Mouse (Mus musculus): ENCODE measurements around the gene Calr. TPM values are rescaled to one million over a fixed set of nuclear protein-coding genes. Genes with fewer than 3 reads are reported as not detected.

Gene Calr
- polyA plus RNA-seq, 1 experiment from 2014 or later, result 1,038 TPM

DNA sequence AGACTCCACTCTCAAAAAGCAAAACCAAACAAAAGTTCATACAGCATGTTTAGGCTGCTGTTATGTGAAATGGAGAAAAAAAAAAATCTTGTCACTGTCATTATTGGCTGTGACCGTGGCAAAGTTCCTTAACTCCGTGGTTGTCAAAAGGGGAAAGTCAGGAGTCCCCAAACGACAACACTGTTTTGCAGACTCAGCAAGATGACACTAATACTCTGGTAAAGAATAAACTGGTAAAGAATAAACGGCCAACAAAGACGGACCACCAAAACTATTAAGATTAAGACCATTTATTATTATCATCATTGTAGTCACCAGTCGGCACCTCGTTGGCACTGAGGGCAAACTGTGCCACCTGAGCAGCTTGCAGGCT, 6.9 kb downstream of the Calr start:
- Histone ChIP-seq H3K36me3 (peaks cover 64% of the 10 kb centered on the region), H3K4me1 (replicated peaks) (peaks cover 23% of the 10 kb centered on the region), H3K27ac (peak overlapping the region; percentile 83), H3K27me3 (replicated peaks) (no peaks in the 10 kb centered on the region), H3K9me3 (no peaks in the 10 kb centered on the region), H3K4me3 (replicated peaks) (peak overlapping the region; percentile 74), H3K9ac (peak overlapping the region; percentile 89), H3K4me2 (replicated peaks) (peak overlapping the region; percentile 62)
- WGBS, result 2% methylated on average over 7 of the region's 7 CpGs
- no peak for ATAC-seq

DNA sequence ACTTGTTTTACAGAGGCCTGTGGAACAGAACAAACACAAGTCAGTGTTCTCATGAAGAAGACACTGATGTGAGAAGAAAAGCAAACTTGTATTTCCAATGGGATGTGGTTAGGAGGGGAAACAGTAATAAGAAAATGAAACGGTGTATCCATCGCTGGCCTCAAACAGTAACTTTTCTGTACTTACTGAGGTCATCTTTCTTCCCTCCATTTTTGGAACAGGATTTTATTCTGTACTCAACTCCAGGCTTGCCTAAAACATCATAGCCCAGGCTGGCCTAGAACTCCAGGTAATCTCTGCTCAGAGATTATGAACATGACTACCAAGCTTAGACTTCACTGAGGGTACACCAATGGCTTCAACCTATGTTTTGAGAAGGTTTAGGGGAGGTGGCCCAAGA, 7.3 kb downstream of the Calr start:
- WGBS, result 83% methylated on average over 2 of the region's 2 CpGs

DNA sequence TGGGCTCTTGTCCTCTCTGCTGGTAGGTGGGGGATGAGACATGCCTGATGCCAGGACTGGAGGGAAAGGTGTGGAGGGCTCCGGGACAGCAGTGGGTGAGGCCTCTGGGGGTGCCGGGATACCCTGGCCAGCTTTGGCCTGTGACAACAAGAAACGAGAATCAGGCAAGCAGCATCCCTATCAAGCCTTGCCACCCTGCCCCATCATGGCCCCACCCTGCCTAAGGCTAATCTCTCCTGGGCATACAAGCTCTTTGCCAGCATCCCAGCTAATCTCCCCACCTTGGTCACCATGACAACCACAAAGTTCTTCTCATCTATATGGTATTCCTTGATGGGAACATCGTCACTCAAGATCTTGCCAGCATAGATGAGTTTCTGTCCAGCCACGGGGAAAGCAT, 8.2 kb downstream of the Calr start:
- Histone ChIP-seq H3K4me1 (replicated peaks) (peaks cover 19% of the 10 kb centered on the region), H3K4me2 (replicated peaks) (no peak overlapping the region), H3K27ac (no peak overlapping the region), H3K36me3 (peaks cover 63% of the 10 kb centered on the region), H3K9ac (no peak overlapping the region), H3K9me3 (no peaks in the 10 kb centered on the region), H3K27me3 (replicated peaks) (no peaks in the 10 kb centered on the region), H3K4me3 (replicated peaks) (no peak overlapping the region)
- no peak for ATAC-seq
- WGBS, result 85% methylated on average over 5 of the region's 5 CpGs

More for the DNA sequence above, 7.3 kb downstream of the Calr start:
- Histone ChIP-seq H3K4me1 (replicated peaks) (peaks cover 23% of the 10 kb centered on the region), H3K4me3 (replicated peaks) (peak overlapping the region; percentile 74), H3K36me3 (peaks cover 64% of the 10 kb centered on the region), H3K27ac (no peak overlapping the region), H3K9ac (0 out of 2 replicates have a peak overlapping the region, but pooled peaks have one; percentile 89), H3K4me2 (replicated peaks) (peak overlapping the region; percentile 62), H3K9me3 (no peaks in the 10 kb centered on the region), H3K27me3 (replicated peaks) (no peaks in the 10 kb centered on the region)
- ATAC-seq, result no peak

DNA sequence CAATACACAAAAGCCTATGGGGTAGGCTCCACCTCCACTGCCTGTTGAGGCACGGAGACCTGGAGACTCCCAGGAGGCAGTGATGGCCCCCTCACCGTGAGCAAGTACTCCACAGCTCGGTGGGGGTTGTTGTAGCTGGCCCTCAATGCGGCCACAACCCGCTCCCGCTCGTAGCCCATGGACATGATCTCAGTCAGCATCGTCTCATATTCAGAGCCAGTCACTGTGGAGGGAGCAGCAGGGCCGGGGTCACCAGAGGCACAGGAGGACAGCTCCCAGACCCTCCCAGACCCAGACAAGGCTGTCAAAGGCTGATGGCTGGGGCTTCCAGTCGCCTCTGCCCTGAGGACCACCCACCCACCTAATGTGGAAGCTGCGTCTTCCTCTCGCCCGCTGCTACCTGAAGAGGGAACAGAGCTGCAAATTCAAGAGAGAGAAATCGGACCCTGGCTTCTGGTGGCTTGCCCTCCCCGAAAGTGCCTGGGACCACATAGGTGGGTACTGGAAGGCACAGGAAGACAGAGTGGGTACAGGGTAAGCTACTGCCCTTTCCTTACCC, 8.7 kb downstream of the Calr start:
- Histone ChIP-seq H3K27me3 (replicated peaks) (no peaks in the 10 kb centered on the region), H3K9ac (no peak overlapping the region), H3K27ac (no peak overlapping the region), H3K4me2 (replicated peaks) (no peak overlapping the region), H3K9me3 (no peaks in the 10 kb centered on the region), H3K36me3 (peaks cover 58% of the 10 kb centered on the region), H3K4me1 (replicated peaks) (peaks cover 24% of the 10 kb centered on the region), H3K4me3 (replicated peaks) (no peak overlapping the region)
- no peak for ATAC-seq
- WGBS, result 87% methylated on average over 15 of the region's 15 CpGs

DNA sequence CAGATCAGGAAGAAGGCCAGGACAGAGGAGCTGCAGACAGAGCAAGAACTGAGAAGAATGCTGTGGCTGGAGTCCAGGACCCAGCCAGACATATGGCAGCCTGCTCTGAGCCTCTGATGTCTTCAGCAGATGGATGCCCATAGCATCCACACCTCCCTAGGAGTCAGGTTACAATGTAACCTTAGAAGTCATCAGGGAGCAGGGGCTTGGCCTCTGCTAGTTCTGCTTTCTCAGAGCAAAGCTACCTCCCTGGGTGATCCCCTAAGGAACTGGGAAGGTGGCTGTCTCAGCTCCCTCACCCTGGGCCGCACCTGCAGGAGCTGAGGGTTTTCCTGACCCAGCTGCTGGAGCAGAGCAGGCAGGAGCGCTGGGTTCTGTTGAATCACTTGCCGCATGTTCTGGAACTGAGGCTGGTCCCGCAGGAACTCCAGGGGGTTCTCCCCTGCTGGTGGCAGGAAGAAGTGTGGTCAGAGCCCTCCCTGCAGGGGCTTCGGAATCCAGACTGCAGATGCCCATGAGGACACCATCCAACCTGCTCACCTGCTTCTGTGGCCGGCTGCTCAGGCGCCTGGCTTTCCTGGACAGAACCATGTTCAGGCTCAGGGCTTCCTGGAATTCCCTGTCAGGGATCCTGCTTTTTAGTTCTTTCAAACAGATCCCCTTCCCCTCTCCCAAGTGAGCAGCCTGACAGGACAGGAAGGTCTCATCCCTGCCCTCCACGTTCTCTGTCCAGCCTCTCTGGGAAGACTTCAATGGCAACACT, 9.4 kb downstream of the Calr start:
- no peak overlapping the region for H3K4me3 ChIP-seq (replicated peaks)
- H3K9ac ChIP-seq, result no peak overlapping the region
- no peak overlapping the region for H3K4me2 ChIP-seq (replicated peaks)
- H3K4me1 ChIP-seq (replicated peaks), result peaks cover 23% of the 10 kb centered on the region
- no peak overlapping the region for H3K27ac ChIP-seq
- H3K36me3 ChIP-seq, result peaks cover 51% of the 10 kb centered on the region
- no peaks in the 10 kb centered on the region for H3K9me3 ChIP-seq
- WGBS, result 58% methylated on average over 8 of the region's 8 CpGs
- no peaks in the 10 kb centered on the region for H3K27me3 ChIP-seq (replicated peaks)
- no peak for ATAC-seq

DNA sequence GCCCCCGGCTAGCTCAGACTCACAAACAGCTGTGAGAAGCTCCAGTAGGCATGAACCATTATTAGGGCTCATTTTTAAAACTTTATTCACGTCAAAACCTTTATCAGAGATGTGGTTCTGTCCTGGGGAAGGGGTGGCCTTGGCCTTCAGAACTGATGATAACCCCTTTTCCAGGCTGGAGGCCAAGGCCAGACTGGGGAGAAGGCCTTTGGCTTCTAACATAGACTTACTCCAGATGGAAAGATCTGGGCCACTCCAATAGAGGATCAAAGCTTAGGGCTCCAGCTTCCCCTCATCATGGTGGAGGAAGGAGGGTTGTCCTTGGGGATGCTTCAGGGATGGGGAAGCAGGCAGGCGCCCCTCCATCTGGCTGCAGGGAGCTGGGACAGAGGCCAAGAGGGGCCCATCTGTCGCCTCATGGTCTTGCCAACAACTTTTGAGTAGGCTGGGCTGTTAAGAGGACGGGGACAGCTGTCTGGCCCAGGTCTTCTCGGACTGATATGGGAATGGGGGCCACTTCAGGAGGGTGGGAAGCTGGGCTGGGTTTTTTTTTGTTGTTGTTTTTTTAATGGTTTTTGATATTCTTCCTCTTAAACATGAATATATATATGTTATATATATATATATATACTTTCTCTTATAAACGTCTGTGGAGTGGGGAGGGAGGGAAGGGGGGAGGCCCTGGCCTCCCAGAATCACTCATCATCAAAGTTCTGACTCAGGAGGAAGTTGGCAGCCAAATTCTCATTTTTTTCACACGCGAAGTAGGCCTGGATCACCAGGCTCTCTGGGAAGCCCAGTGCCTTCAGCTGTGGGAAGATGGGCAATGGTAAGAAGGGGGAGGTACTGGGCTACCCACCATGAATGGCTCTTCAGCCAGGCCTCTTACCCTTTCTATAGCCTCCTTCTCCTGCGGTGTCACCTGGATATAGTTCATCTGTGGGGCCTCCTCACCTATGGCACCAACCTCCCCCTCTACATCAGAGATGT, 11.6 kb downstream of the Calr start:
- Histone ChIP-seq H3K36me3 (peaks cover 44% of the 10 kb centered on the region), H3K27me3 (replicated peaks) (no peaks in the 10 kb centered on the region), H3K27ac (peak overlapping the region; percentile 44; the same call in 1 of the 2 replicates), H3K9ac (no peak overlapping the region), H3K4me3 (replicated peaks) (no peak overlapping the region), H3K4me1 (replicated peaks) (peaks cover 23% of the 10 kb centered on the region), H3K4me2 (replicated peaks) (no peak overlapping the region), H3K9me3 (no peaks in the 10 kb centered on the region)
- ATAC-seq, result no peak; the same call in 1 of the 2 replicates
- 52% methylated on average over 10 of the region's 10 CpGs for WGBS

DNA sequence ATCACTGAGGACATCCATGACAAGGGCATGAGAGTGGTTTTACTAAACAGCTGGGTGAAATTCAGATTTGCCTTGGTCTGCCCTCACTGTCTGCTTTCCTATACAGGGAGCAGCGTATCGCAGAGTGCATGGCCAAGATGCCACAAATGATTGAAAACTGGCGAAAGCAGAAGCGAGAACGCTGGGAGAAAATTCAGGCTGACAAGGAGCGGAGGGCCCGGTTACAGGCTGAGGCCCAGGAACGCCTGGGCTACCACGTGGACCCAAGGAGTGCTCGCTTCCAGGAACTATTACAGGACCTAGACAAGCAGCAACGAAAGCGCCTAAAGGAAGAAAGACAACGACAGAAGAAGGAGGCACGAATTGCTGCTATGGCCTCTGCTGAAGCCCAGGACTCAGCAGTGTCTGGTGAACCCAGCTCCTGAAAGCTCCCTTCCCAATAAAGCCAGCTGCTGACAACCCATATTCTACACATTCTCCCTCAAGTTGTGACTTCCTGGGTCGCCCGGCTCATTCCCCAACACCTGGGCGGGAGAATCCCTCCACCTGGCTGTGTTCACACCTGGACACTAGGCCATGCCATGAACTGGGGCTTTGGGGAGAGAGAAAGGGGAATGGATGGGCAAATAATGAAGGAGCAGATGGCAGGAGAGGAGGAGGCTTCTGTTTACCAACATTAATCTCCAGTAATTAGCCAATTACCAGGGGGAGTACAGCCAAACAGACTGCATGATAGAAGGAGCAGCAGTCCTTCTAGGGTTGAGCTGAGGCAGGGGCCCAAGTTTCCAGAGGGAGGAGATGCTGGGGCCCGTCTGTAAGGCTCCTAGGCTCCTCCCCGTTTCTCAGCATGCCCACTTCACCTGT, 12.5 kb downstream of the Calr start:
- 85% methylated on average over 19 of the region's 19 CpGs for WGBS
- Histone ChIP-seq H3K9me3 (no peaks in the 10 kb centered on the region), H3K4me2 (replicated peaks) (no peak overlapping the region), H3K4me3 (replicated peaks) (no peak overlapping the region), H3K27me3 (replicated peaks) (no peaks in the 10 kb centered on the region), H3K4me1 (replicated peaks) (peaks cover 21% of the 10 kb centered on the region), H3K36me3 (peaks cover 44% of the 10 kb centered on the region), H3K27ac (0 out of 2 replicates have a peak overlapping the region, but pooled peaks have one; percentile 44), H3K9ac (peak overlapping the region; percentile 8; the same call in 1 of the 2 replicates)
- no peak for ATAC-seq

DNA sequence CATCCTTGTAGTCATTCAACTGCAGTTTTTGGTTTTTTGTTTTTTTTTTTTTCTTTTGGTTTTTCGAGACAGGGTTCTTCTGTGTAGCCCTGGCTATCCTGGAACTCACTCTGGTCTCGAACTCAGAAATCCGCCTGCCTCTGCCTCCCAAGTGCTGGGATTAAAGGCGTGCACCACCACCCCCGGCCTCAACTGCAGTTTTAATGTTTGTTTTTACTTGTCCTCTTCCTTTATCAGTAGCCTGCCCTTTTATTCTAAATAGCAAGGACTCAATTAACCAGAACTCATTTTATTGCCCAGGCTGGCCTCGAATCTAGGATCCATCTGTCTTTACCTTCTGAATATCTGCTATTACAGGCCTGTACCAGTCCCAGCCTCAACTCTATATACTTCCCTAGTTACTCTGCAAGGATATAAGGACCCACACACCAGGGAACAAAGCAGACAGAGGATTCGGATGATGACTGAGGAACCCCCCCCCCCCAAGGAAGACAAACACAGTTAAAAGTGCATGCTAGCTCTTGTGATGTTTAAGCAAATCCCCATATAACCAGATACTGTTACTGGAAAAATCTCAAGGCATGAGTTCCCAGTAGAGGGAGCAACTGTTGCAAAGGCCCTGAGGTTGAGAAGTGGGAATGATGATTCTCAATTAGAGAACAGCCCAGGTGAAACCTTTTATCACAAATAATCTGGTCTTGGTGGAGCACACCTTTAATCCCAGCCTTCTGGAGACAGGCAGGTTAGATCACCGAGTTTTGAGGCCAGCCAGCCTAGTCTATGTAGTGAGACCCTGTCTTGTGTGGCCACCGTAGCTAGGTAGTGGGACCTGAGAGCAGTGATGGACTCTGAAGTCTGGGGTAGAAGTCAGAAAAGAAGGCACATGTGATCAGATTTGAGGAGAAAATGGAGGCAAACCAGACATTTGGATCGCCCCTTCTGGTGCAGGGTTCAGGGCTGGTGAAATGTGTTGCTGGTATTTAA, 13.7 kb downstream of the Calr start:
- Histone ChIP-seq H3K27me3 (replicated peaks) (no peaks in the 10 kb centered on the region), H3K4me3 (replicated peaks) (peak overlapping the region; percentile 94), H3K36me3 (peaks cover 39% of the 10 kb centered on the region), H3K27ac (peak overlapping the region; percentile 91), H3K9me3 (no peaks in the 10 kb centered on the region), H3K9ac (peak overlapping the region; percentile 99), H3K4me1 (replicated peaks) (peaks cover 21% of the 10 kb centered on the region), H3K4me2 (replicated peaks) (peak overlapping the region; percentile 55)
- no peak for ATAC-seq
- 52% methylated on average over 10 of the region's 10 CpGs for WGBS

DNA sequence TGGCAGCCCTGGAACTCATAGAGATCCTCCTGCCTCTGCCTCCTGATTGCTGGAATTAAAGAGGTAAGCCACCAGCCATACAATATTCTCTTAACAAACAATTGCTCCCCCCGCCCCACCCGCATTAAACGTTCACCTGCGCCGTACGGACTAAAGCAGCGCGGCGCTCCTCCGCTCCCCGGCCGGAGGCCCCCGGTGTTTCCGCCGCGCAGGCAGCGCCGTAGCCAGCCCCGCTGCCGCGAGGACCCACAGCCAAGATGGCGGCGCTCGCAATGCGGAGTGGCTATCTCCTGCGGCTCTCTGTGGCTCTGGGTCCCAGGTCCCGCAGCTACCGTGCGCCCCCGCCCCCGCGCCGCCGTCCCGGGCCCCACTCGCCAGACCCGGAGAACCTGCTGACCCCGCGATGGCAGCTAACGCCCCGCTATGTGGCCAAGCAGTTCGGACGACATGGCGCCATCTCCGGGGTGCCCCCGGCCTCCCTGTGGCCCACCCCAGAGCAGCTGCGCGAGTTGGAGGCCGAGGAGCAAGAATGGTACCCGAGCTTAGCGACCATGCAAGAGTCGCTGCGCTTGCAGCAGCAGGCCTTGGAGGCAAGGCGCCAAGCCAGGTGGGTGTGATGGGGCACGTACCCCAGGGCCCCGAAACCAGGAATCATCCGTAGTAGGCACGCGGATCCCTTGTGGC, 14.6 kb downstream of the Calr start:
- Histone ChIP-seq H3K9me3 (no peaks in the 10 kb centered on the region), H3K36me3 (peaks cover 30% of the 10 kb centered on the region), H3K27me3 (replicated peaks) (no peaks in the 10 kb centered on the region), H3K9ac (peak overlapping the region; percentile 99), H3K27ac (peak overlapping the region; percentile 91), H3K4me3 (replicated peaks) (peak overlapping the region; percentile 94), H3K4me1 (replicated peaks) (peaks cover 18% of the 10 kb centered on the region), H3K4me2 (replicated peaks) (peak overlapping the region; percentile 55)
- WGBS, result under 1% methylated on average over 59 of the region's 59 CpGs
- peak; percentile 87 for ATAC-seq

DNA sequence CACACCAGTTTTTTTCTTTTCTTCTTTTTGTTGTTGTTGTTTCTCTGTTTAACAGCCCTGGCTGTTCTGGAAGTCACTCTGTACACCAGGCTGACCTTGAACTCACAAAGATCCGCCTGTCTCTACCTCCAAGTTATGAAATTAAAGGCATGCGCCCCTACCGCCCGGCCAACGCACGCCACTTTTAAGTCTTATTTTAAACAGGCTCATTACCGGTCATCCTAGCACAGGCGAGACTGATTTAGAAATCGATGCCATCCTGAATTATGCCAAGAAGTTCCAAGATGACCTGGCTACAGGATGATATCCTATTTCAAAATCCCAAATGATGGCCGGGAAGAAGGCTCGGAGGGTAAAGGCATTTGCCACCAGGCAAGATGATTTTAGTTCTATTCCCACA, 15.2 kb downstream of the Calr start, which contains the start of gene Gadd45gip1:
Gene Gadd45gip1 (plus strand): TSS at position 33 of the 400 bp plus-strand sequence.
- Histone ChIP-seq H3K9me3 (no peaks in the 10 kb centered on the region), H3K27ac (peak within 1 kb of the TSS; percentile 91), H3K27me3 (replicated peaks) (no peaks in the 10 kb centered on the region), H3K4me2 (replicated peaks) (peak within 1 kb of the TSS; percentile 55), H3K4me1 (replicated peaks) (peaks cover 17% of the 10 kb centered on the region), H3K9ac (peak within 1 kb of the TSS; percentile 99), H3K36me3 (peaks cover 23% of the 10 kb centered on the region), H3K4me3 (replicated peaks) (peak within 1 kb of the TSS; percentile 94)
- ATAC-seq, result 0 out of 2 replicates have a peak, but pooled peaks have one; percentile 27
- WGBS, result 71% methylated on average over 11 of the region's 11 CpGs

Data from intestine, embryonic 15.5 days (tissue).